Mouse (Mus musculus) liver, postnatal 0 days (tissue): ENCODE results near the gene Ofd1.

Experiments
- CTCF ChIP-seq: sonication (generic); IDR thresholded peaks from 2 replicates; pipeline ENCODE4 v1.5.1; 2016; ENCODE audit warnings: antibody characterized with exemption, low read depth
- EP300 ChIP-seq: IDR thresholded peaks from 2 replicates; pipeline ENCODE4 v1.6.1; 2016; ENCODE audit warnings: antibody characterized with exemption, low read depth, mild to moderate bottlenecking

DNA sequence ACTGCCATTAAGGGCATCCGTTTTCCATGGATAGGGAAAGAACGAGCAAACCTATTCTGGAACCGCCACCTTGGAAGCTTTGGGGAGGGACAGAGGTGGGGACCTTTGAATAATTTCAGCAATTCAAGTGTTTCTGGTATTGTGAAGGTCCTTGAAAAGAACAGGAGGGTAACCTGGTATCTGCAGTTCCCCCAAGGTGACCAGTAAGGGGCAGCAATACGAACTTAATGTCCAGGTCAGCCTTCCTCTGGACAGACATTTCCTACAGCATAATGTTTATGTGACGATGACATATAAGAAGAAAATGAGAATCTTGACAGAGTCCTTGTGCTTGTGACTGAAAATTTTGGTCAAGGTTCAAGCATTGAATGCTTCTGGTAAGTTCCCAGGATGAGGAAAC, 61.9 kb downstream of the Ofd1 start:
- TF ChIP-seq CTCF = no peak
- no peak for TF ChIP-seq EP300
